Mouse (Mus musculus): ENCODE measurements around the gene Gm5615.

The Gm5615 gene

GRCm38 (mm10) chr9:36541863-36542262, at the start of gene Gm5615:
Gene Gm5615, minus strand, starts transcription at chr9:36541963.
- no peak for DNase-seq (ENCODE audit: low spot score in 2 of 2)

- no peak for DNase-seq (ENCODE audit: low spot score in 2 of 2)
These were observed 40.8 kb upstream of the Gm5615 start, which contains the start of gene Gm17689 for GRCm38 (mm10) chr9:36582535-36582934. Gene Gm17689, minus strand, starts transcription at chr9:36582635.

GRCm38 (mm10) chr9:36504211-36504610, 37.6 kb downstream of the Gm5615 start:
- DNase-seq (ENCODE audit: low spot score in 2 of 2), result no peak

GRCm38 (mm10) chr9:36495824-36496223, 45.9 kb downstream of the Gm5615 start:
- DNase-seq (ENCODE audit: low spot score in 2 of 2), result no peak

- no peak for DNase-seq (ENCODE audit: low spot score in 2 of 2)
These were observed 47.1 kb downstream of the Gm5615 start for GRCm38 (mm10) chr9:36494501-36495220.
